Mouse (Mus musculus) MEL (cell line): ENCODE results near the gene Eif2s2.

Experiments
- CTCF ChIP-seq, 3 experiments: IDR thresholded peaks in 2 of 3; conservative IDR thresholded peaks in 1 of 3; 2 replicates each; pipeline ENCODE4 v1.5.1; 2011 to 2012; ENCODE audit warnings: low read length in 3 of 3, low read depth in 2 of 3, mild to moderate bottlenecking in 2 of 3, improper control_type of control experiment in 1 of 3, inconsistent platforms in 1 of 3, mixed read lengths in 1 of 3, moderate library complexity in 1 of 3; ENCODE audit not compliant: control insufficient read depth in 1 of 3, insufficient read depth in 1 of 3, poor library complexity in 1 of 3, severe bottlenecking in 1 of 3
- E2F4 ChIP-seq: IDR thresholded peaks from 2 replicates; pipeline ENCODE4 v1.6.1; 2011; ENCODE audit warnings: low read depth, low read length, improper control_type of control experiment, borderline replicate concordance
- ELF1 ChIP-seq: IDR thresholded peaks from 2 replicates; pipeline ENCODE4 v1.6.1; 2014; ENCODE audit warnings: low read depth, mild to moderate bottlenecking, inconsistent platforms, low read length, improper control_type of control experiment, moderate library complexity
- ETS1 ChIP-seq: IDR thresholded peaks from 2 replicates; pipeline ENCODE4 v1.6.1; 2012; ENCODE audit warnings: low read depth, mild to moderate bottlenecking, inconsistent platforms, low read length, improper control_type of control experiment, moderate library complexity
- MAX ChIP-seq: IDR thresholded peaks from 2 replicates; pipeline ENCODE4 v1.6.1; 2011; ENCODE audit warnings: low read length, improper control_type of control experiment
- NELFE ChIP-seq: IDR thresholded peaks from 2 replicates; pipeline ENCODE4 v1.6.1; 2011; ENCODE audit warnings: low read depth, low read length, improper control_type of control experiment
- POLR2A ChIP-seq, 2 experiments: IDR thresholded peaks; 2 replicates each; pipeline ENCODE4 v1.6.1; 2011 to 2012; ENCODE audit warnings: low read length in 2 of 2, mild to moderate bottlenecking in 2 of 2, control low read depth in 1 of 2, improper control_type of control experiment in 1 of 2, low read depth in 1 of 2, moderate library complexity in 1 of 2; ENCODE audit not compliant: control insufficient read depth in 1 of 2, insufficient read depth in 1 of 2, poor library complexity in 1 of 2
- TBP ChIP-seq: IDR thresholded peaks from 2 replicates; pipeline ENCODE4 v1.8.0; 2011; ENCODE audit warnings: low read depth, low read length, improper control_type of control experiment

DNA sequence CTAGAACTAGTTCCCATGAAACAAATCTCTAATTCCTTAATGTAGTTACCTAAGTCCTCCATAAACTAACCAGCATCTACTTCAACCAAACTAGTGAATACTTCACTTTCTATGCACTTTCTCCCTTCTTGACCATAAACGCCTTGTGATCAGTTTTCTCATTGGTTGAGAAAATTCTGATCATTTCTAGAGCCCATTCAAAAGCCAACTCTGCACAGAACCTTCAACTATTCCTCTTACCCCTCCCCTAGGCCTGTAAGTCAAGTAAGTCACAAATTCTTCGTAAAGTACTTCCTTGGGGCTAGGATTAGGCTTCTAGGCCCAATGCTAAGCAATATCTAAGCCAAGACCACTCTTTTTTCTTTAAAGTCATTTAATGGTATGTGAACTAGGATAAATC, 1.1 kb downstream of the Eif2s2 start:
- TF ChIP-seq ELF1: no peak
- TF ChIP-seq NELFE: no peak
- no peak for TF ChIP-seq CTCF (IDR thresholded peaks at IDR 0.05 in 2 of 3, conservative IDR thresholded peaks at IDR 0.05 in 1 of 3; ENCODE audit: control insufficient read depth in 1 of 3, insufficient read depth in 1 of 3, low read depth in 2 of 3, low read length in 3 of 3, poor library complexity in 1 of 3, severe bottlenecking in 1 of 3)
- TF ChIP-seq ETS1: no peak
- 0 out of 2 replicates have a peak, but pooled peaks have one; percentile 12 for TF ChIP-seq MAX
- no peak for TF ChIP-seq POLR2A (IDR thresholded peaks at IDR 0.05; ENCODE audit: control insufficient read depth in 1 of 2, insufficient read depth in 1 of 2, low read depth in 1 of 2, low read length in 2 of 2, poor library complexity in 1 of 2)
- TF ChIP-seq TBP: peak; percentile 44; the same call in 1 of the 2 replicates
- TF ChIP-seq E2F4: no peak
